Mouse (Mus musculus): ENCODE results near the gene Rusc2. TPM values are rescaled to one million over a fixed set of nuclear protein-coding genes. Genes with fewer than 3 reads are reported as not detected.

Gene Rusc2
- polyA plus RNA-seq, 1 experiment from 2014 or later, result 14.7 TPM

GRCm38 (mm10) chr4:43402212-43402611, 20.4 kb downstream of the Rusc2 start:
- Histone ChIP-seq H3K27me3 (no peaks in the 10 kb centered on the region), H3K4me2 (replicated peaks) (0 out of 2 replicates have a peak overlapping the region, but pooled peaks have one; percentile 1), H3K4me3 (no peak overlapping the region), H3K27ac (no peak overlapping the region), H3K36me3 (no peaks in the 10 kb centered on the region), H3K9ac (no peak overlapping the region), H3K4me1 (peaks cover 69% of the 10 kb centered on the region), H3K9me3 (no peaks in the 10 kb centered on the region)
- WGBS, result 57% methylated on average over 9 of the region's 9 CpGs
- ATAC-seq (ENCODE audit: low FRiP score, low read depth), result no peak

GRCm38 (mm10) chr4:43404697-43405096, 22.9 kb downstream of the Rusc2 start:
- Histone ChIP-seq H3K9me3 (no peaks in the 10 kb centered on the region), H3K4me2 (replicated peaks) (no peak overlapping the region), H3K4me1 (peaks cover 57% of the 10 kb centered on the region), H3K27me3 (no peaks in the 10 kb centered on the region), H3K27ac (no peak overlapping the region), H3K36me3 (0 out of 2 replicates have a peak, but pooled peaks cover 2% of the 10 kb centered on the region), H3K4me3 (no peak overlapping the region), H3K9ac (no peak overlapping the region)
- WGBS, result 92% methylated on average over 10 of the region's 10 CpGs
- no peak for ATAC-seq (ENCODE audit: low FRiP score, low read depth)

GRCm38 (mm10) chr4:43406162-43406971, 24.6 kb downstream of the Rusc2 start:
- peak overlapping the region; percentile 83 for H3K27ac ChIP-seq
- peaks cover 40% of the 10 kb centered on the region for H3K4me1 ChIP-seq
- H3K36me3 ChIP-seq, result 0 out of 2 replicates have a peak, but pooled peaks cover 2% of the 10 kb centered on the region
- peak overlapping the region; percentile 77 for H3K4me2 ChIP-seq (replicated peaks)
- 3% methylated on average over 28 of the region's 28 CpGs for WGBS
- peak; percentile 95 for ATAC-seq (ENCODE audit: low FRiP score, low read depth)
- H3K9me3 ChIP-seq, result no peaks in the 10 kb centered on the region
- peak overlapping the region; percentile 54 for H3K4me3 ChIP-seq
- H3K27me3 ChIP-seq, result no peaks in the 10 kb centered on the region
- H3K9ac ChIP-seq, result peak overlapping the region; percentile 70

GRCm38 (mm10) chr4:43407071-43407920, 25.5 kb downstream of the Rusc2 start:
- peak overlapping the region; percentile 54 for H3K4me3 ChIP-seq
- H3K9ac ChIP-seq, result peak overlapping the region; percentile 70
- H3K27me3 ChIP-seq, result no peaks in the 10 kb centered on the region
- 0 out of 2 replicates have a peak, but pooled peaks cover 2% of the 10 kb centered on the region for H3K36me3 ChIP-seq
- WGBS, result 70% methylated on average over 12 of the region's 12 CpGs
- ATAC-seq (ENCODE audit: low FRiP score, low read depth), result no peak
- H3K4me1 ChIP-seq, result peaks cover 31% of the 10 kb centered on the region
- peak overlapping the region; percentile 83; the same call in 1 of the 2 replicates for H3K27ac ChIP-seq
- peak overlapping the region; percentile 77 for H3K4me2 ChIP-seq (replicated peaks)
- H3K9me3 ChIP-seq, result no peaks in the 10 kb centered on the region

GRCm38 (mm10) chr4:43414761-43415160, 33.0 kb downstream of the Rusc2 start:
- Histone ChIP-seq H3K9me3 (no peaks in the 10 kb centered on the region), H3K27me3 (no peaks in the 10 kb centered on the region), H3K4me1 (0 out of 2 replicates have a peak, but pooled peaks cover 7% of the 10 kb centered on the region), H3K4me3 (no peak overlapping the region), H3K4me2 (replicated peaks) (no peak overlapping the region), H3K27ac (no peak overlapping the region), H3K9ac (no peak overlapping the region), H3K36me3 (peaks cover 54% of the 10 kb centered on the region)
- ATAC-seq (ENCODE audit: low FRiP score, low read depth), result no peak
- WGBS, result 90% methylated on average over 14 of the region's 14 CpGs

- Histone ChIP-seq H3K4me3 (no peak overlapping the region), H3K4me2 (replicated peaks) (no peak overlapping the region), H3K4me1 (0 out of 2 replicates have a peak, but pooled peaks cover 12% of the 10 kb centered on the region), H3K36me3 (peaks cover 54% of the 10 kb centered on the region), H3K9me3 (no peaks in the 10 kb centered on the region), H3K9ac (no peak overlapping the region), H3K27ac (no peak overlapping the region), H3K27me3 (no peaks in the 10 kb centered on the region)
- ATAC-seq (ENCODE audit: low FRiP score, low read depth), result no peak
- 88% methylated on average over 29 of the region's 29 CpGs for WGBS
Observed at GRCm38 (mm10) chr4:43415221-43416070, 33.7 kb downstream of the Rusc2 start.

- Histone ChIP-seq H3K4me2 (replicated peaks) (no peak overlapping the region), H3K27me3 (no peaks in the 10 kb centered on the region), H3K4me3 (no peak overlapping the region), H3K27ac (no peak overlapping the region), H3K4me1 (0 out of 2 replicates have a peak, but pooled peaks cover 12% of the 10 kb centered on the region), H3K9ac (no peak overlapping the region), H3K36me3 (peaks cover 55% of the 10 kb centered on the region), H3K9me3 (no peaks in the 10 kb centered on the region)
- WGBS, result 94% methylated on average over 22 of the region's 22 CpGs
- no peak for ATAC-seq (ENCODE audit: low FRiP score, low read depth)
Observed at GRCm38 (mm10) chr4:43416071-43416490, 34.3 kb downstream of the Rusc2 start.

- 0 out of 2 replicates have a peak, but pooled peaks cover 12% of the 10 kb centered on the region for H3K4me1 ChIP-seq
- no peak overlapping the region for H3K4me2 ChIP-seq (replicated peaks)
- no peak for ATAC-seq (ENCODE audit: low FRiP score, low read depth)
- no peak overlapping the region for H3K4me3 ChIP-seq
- H3K9me3 ChIP-seq, result no peaks in the 10 kb centered on the region
- H3K36me3 ChIP-seq, result peaks cover 69% of the 10 kb centered on the region
- no peak overlapping the region for H3K27ac ChIP-seq
- peaks cover 9% of the 10 kb centered on the region for H3K27me3 ChIP-seq
- WGBS, result 84% methylated on average over 16 of the region's 16 CpGs
- H3K9ac ChIP-seq, result no peak overlapping the region; the same call in 1 of the 2 replicates
Observed at GRCm38 (mm10) chr4:43417269-43418062, 35.7 kb downstream of the Rusc2 start.

GRCm38 (mm10) chr4:43418450-43418849, 36.7 kb downstream of the Rusc2 start:
- H3K27ac ChIP-seq, result no peak overlapping the region
- WGBS, result 78% methylated on average over 4 of the region's 4 CpGs
- peaks cover 71% of the 10 kb centered on the region for H3K36me3 ChIP-seq
- no peak overlapping the region for H3K4me3 ChIP-seq
- peaks cover 18% of the 10 kb centered on the region for H3K27me3 ChIP-seq
- H3K4me2 ChIP-seq (replicated peaks), result no peak overlapping the region
- H3K9me3 ChIP-seq, result no peaks in the 10 kb centered on the region
- H3K4me1 ChIP-seq, result 0 out of 2 replicates have a peak, but pooled peaks cover 12% of the 10 kb centered on the region
- no peak for ATAC-seq (ENCODE audit: low FRiP score, low read depth)
- H3K9ac ChIP-seq, result no peak overlapping the region

- Histone ChIP-seq H3K4me2 (replicated peaks) (no peak overlapping the region), H3K4me1 (0 out of 2 replicates have a peak, but pooled peaks cover 12% of the 10 kb centered on the region), H3K4me3 (no peak overlapping the region), H3K9me3 (no peaks in the 10 kb centered on the region), H3K27me3 (peaks cover 25% of the 10 kb centered on the region), H3K36me3 (peaks cover 75% of the 10 kb centered on the region), H3K9ac (no peak overlapping the region), H3K27ac (no peak overlapping the region)
- ATAC-seq (ENCODE audit: low FRiP score, low read depth), result no peak
- WGBS, result 60% methylated on average over 15 of the region's 15 CpGs
Observed at GRCm38 (mm10) chr4:43418973-43419656, 37.3 kb downstream of the Rusc2 start.

Data from limb, embryonic 13.5 days (tissue).